Mouse (Mus musculus): Measurements from ENCODE around the gene Olfr1328.
"Not testable (repeated sequence)": the region's sequence is repeated elsewhere in the genome, so short reads cannot be mapped to it uniquely, and the experiment has no call there.

The Olfr1328 gene

GRCm38 (mm10) chr4:118938512-118938911 is at the start of gene Olfr1328:
Olfr1328 (minus strand) TSS chr4:118938612.
- no peak for DNase-seq (ENCODE audit: low spot score)

GRCm38 (mm10) chr4:118985291-118985690 is 46.9 kb upstream of the Olfr1328 start:
- no peak for DNase-seq (ENCODE audit: low spot score)

GRCm38 (mm10) chr4:118973281-118973680 is 34.9 kb upstream of the Olfr1328 start:
- DNase-seq (ENCODE audit: low spot score): no peak

GRCm38 (mm10) chr4:118967711-118968110 is 29.3 kb upstream of the Olfr1328 start:
- no peak for DNase-seq (ENCODE audit: low spot score)

- no peak for DNase-seq (ENCODE audit: low spot score)
Measured at GRCm38 (mm10) chr4:118961141-118961628, 22.8 kb upstream of the Olfr1328 start, which contains the start of gene Lao1. Lao1 (plus strand) TSS chr4:118961578.

GRCm38 (mm10) chr4:118958812-118959211 is 20.4 kb upstream of the Olfr1328 start:
- DNase-seq (ENCODE audit: low spot score): no peak

GRCm38 (mm10) chr4:118931326-118931725 is 7.1 kb downstream of the Olfr1328 start:
- not testable (repeated sequence) for DNase-seq (ENCODE audit: low spot score)

GRCm38 (mm10) chr4:118917365-118917764 is 21.0 kb downstream of the Olfr1328 start, which contains the start of gene Olfr1329:
Olfr1329 (minus strand) TSS chr4:118917465.
- DNase-seq (ENCODE audit: low spot score): not testable (repeated sequence)

- no peak for DNase-seq (ENCODE audit: low spot score)
Measured at GRCm38 (mm10) chr4:118901981-118902380, 36.4 kb downstream of the Olfr1328 start.

GRCm38 (mm10) chr4:118888297-118888696 is 50.1 kb downstream of the Olfr1328 start, which contains the start of gene Olfr1330:
Olfr1330 (plus strand) TSS chr4:118888597.
- no peak for DNase-seq (ENCODE audit: low spot score)
